Mouse (Mus musculus) small intestine, adult 2 months (tissue): ENCODE measurements around the gene Ccdc24. TPM values are rescaled to one million over a fixed set of nuclear protein-coding genes. Genes with fewer than 3 reads are reported as not detected.

Experiments
- H3K27ac ChIP-seq: fragments of 200-500 bp; 2 replicates; pipeline ENCODE4 v1.5.1; 2012; ENCODE audit warnings: low read depth, low read length, control low read depth, inconsistent platforms; ENCODE audit not compliant: insufficient read depth
- H3K27me3 ChIP-seq: fragments of 200-500 bp; 2 replicates; pipeline ENCODE4 v1.6.1; 2012; ENCODE audit warnings: mild to moderate bottlenecking, moderate library complexity, low read length, inconsistent platforms; ENCODE audit not compliant: control insufficient read depth, insufficient read depth
- H3K36me3 ChIP-seq: fragments of 200-500 bp; 2 replicates; pipeline ENCODE4 v1.6.1; 2012; ENCODE audit warnings: mild to moderate bottlenecking, low read length, control low read depth, inconsistent platforms; ENCODE audit not compliant: control insufficient read depth, insufficient read depth
- H3K4me1 ChIP-seq: fragments of 200-500 bp; 2 replicates; pipeline ENCODE4 v1.6.1; 2012; ENCODE audit warnings: low read length, inconsistent platforms, mixed read lengths; ENCODE audit not compliant: control insufficient read depth, insufficient read depth, insufficient read length
- H3K4me3 ChIP-seq: fragments of 200-500 bp; 2 replicates; pipeline ENCODE4 v1.5.1; 2012; ENCODE audit warnings: low read depth, mild to moderate bottlenecking, control low read depth, inconsistent platforms, low read length, moderate library complexity
- CTCF ChIP-seq: fragments of 200-500 bp; IDR thresholded peaks from 2 replicates; pipeline ENCODE4 v1.5.1; 2012; ENCODE audit warnings: low read depth, mild to moderate bottlenecking, control low read depth, inconsistent platforms, low read length, moderate library complexity, mixed read lengths; ENCODE audit not compliant: insufficient replicate concordance, insufficient read length; ENCODE audit errors: extremely low read depth
- POLR2A ChIP-seq: fragments of 200-500 bp; IDR thresholded peaks from 2 replicates; pipeline ENCODE4 v1.6.1; 2012; ENCODE audit warnings: low read depth, mild to moderate bottlenecking, control low read depth, inconsistent platforms, low read length, moderate library complexity
- WGBS: fragments of 180-500 bp; shearing (Covaris S2); methylation state at CpG from one replicate; pipeline ENCODE4 v1.1.7; 2018; 5-methylcytosine and 5-hydroxymethylcytosine counted together
- polyA plus RNA-seq: library from polyadenylated mRNA; depleted of rRNA; stranded (reverse); fragments of >200 nt; gene quantifications from 2 replicates; pipeline ENCODE4 v1.2.3, GENCODE M21; 2012; rRNA removed

Ccdc24 gene
- 0.80 and 2.0 TPM in 2 replicates for polyA plus RNA-seq

- Histone ChIP-seq H3K27me3 (no peaks in the 10 kb centered on the region), H3K4me1 (peaks cover 3% of the 10 kb centered on the region), H3K4me3 (peak within 1 kb of the TSS; percentile 56), H3K27ac (no peak within 1 kb of the TSS), H3K36me3 (no peaks in the 10 kb centered on the region)
- TF ChIP-seq CTCF = no peak
- TF ChIP-seq POLR2A = no peak
- WGBS = 11% methylated on average over 14 of the region's 14 CpGs
Measured at GRCm38 (mm10) chr4:117872471-117872886, at the start of gene Ccdc24. Gene Ccdc24, minus strand, starts transcription at chr4:117872557.

- Histone ChIP-seq H3K27ac (no peak overlapping the region), H3K36me3 (no peaks in the 10 kb centered on the region), H3K27me3 (no peaks in the 10 kb centered on the region), H3K4me3 (no peak overlapping the region), H3K4me1 (peaks cover 6% of the 10 kb centered on the region; the same call in 1 of the 2 replicates)
- no peak for TF ChIP-seq POLR2A
- no peak for TF ChIP-seq CTCF
- WGBS = 95% methylated on average over 2 of the region's 2 CpGs
Measured at GRCm38 (mm10) chr4:117921358-117921757, 49.0 kb upstream of the Ccdc24 start.

- no peak overlapping the region for H3K27ac ChIP-seq
- TF ChIP-seq POLR2A = no peak
- no peak for TF ChIP-seq CTCF
- no peaks in the 10 kb centered on the region for H3K27me3 ChIP-seq
- H3K36me3 ChIP-seq = no peaks in the 10 kb centered on the region
- H3K4me3 ChIP-seq = no peak overlapping the region
- WGBS = 66% methylated on average over 5 of the region's 5 CpGs
- peaks cover 12% of the 10 kb centered on the region for H3K4me1 ChIP-seq
Measured at GRCm38 (mm10) chr4:117918762-117919161, 46.4 kb upstream of the Ccdc24 start.

GRCm38 (mm10) chr4:117918261-117918660 is 45.9 kb upstream of the Ccdc24 start:
- H3K36me3 ChIP-seq = no peaks in the 10 kb centered on the region
- no peaks in the 10 kb centered on the region for H3K27me3 ChIP-seq
- WGBS = 19% methylated on average over 3 of the region's 3 CpGs
- no peak overlapping the region for H3K4me3 ChIP-seq
- peaks cover 13% of the 10 kb centered on the region for H3K4me1 ChIP-seq
- no peak overlapping the region for H3K27ac ChIP-seq
- no peak for TF ChIP-seq CTCF
- TF ChIP-seq POLR2A = no peak

- Histone ChIP-seq H3K36me3 (no peaks in the 10 kb centered on the region), H3K4me1 (peaks cover 17% of the 10 kb centered on the region), H3K27me3 (no peaks in the 10 kb centered on the region), H3K27ac (no peak overlapping the region), H3K4me3 (no peak overlapping the region)
- WGBS = 68% methylated on average over 4 of the region's 4 CpGs
- TF ChIP-seq POLR2A (no peak), CTCF (no peak)
Measured at GRCm38 (mm10) chr4:117917847-117918246, 45.5 kb upstream of the Ccdc24 start.

- WGBS = 82% methylated on average over 4 of the region's 4 CpGs
- Histone ChIP-seq H3K36me3 (no peaks in the 10 kb centered on the region), H3K27me3 (no peaks in the 10 kb centered on the region), H3K4me3 (no peak overlapping the region), H3K4me1 (peaks cover 18% of the 10 kb centered on the region), H3K27ac (no peak overlapping the region)
- no peak for TF ChIP-seq POLR2A
- no peak for TF ChIP-seq CTCF
Measured at GRCm38 (mm10) chr4:117917402-117917801, 45.0 kb upstream of the Ccdc24 start.

GRCm38 (mm10) chr4:117916386-117916785 is 44.0 kb upstream of the Ccdc24 start:
- 63% methylated on average over 5 of the region's 5 CpGs for WGBS
- H3K36me3 ChIP-seq = peaks cover 3% of the 10 kb centered on the region; the same call in 1 of the 2 replicates
- TF ChIP-seq POLR2A = no peak
- TF ChIP-seq CTCF = no peak

More at GRCm38 (mm10) chr4:117916386-117916785, 44.0 kb upstream of the Ccdc24 start:
- Histone ChIP-seq H3K4me1 (peaks cover 18% of the 10 kb centered on the region), H3K27ac (no peak overlapping the region), H3K4me3 (no peak overlapping the region), H3K27me3 (no peaks in the 10 kb centered on the region)
